Mouse (Mus musculus): ENCODE data around the gene Adamts9.

DNA sequence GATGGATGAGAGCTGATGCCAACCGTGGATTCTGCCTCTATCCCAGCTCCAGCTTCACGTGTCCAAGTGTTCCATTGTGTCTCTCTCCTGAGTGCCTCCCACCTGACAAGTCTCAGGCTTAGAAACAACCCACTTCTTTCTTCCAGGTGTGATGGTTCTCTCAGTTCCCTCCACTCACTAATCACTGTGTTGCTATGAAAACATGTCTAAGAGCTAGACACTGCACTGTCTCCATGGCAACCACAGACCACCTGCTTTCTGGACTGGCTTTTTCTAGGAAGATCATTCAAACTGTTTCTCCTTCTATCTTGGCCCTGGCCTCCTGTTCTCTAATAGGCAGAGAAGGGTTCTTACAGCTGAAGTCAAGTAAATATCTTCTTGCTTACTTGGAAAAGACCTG, 190.6 kb downstream of the Adamts9 start:
- TF ChIP-seq POLR2A (IDR thresholded peaks at IDR 0.05; ENCODE audit: low read depth, low read length) (no peak), CTCF (IDR thresholded peaks at IDR 0.05; ENCODE audit: borderline replicate concordance, insufficient read depth, low read length) (no peak)
